Mouse (Mus musculus) gastrocnemius, postnatal 14 days (tissue): Measurements from ENCODE around the gene Vmn2r103. TPM values are rescaled to one million over a fixed set of nuclear protein-coding genes. Genes with fewer than 3 reads are reported as not detected.

Experiments used
- DNase-seq: peaks from one replicate; pipeline ENCODE4 v3.0.0; 2021; ENCODE audit warnings: mixed read lengths
- intact Hi-C: fragments of 180-260 bp; cut with DNase I; formaldehyde crosslinking; loops from one replicate; pipeline ENCODE4 v1.15.1; 2025; ENCODE audit warnings: low total_unique reads
- long read RNA-seq, 2 experiments: library from polyadenylated mRNA; stranded (forward); transcript quantifications; one replicate each; pipeline ENCODE4 v2.0.0; 2021
- total RNA-seq, 2 experiments: library from RNA; stranded (reverse); gene quantifications; 2 replicates each; pipeline ENCODE4 v1.2.3; 2021

Vmn2r103 gene
- not detected for total RNA-seq
- long read RNA-seq, experiment 1 = 0 reads
- long read RNA-seq, experiment 2 = 0 reads

GRCm38 (mm10) chr17:19773063-19773462 lies at the start of gene Vmn2r103:
Gene Vmn2r103 (plus strand): TSS chr17:19773363.
- no peak for DNase-seq
- intact Hi-C loops = no loop called here

GRCm38 (mm10) chr17:19778994-19779393 lies 5.8 kb downstream of the Vmn2r103 start:
- intact Hi-C loops = no loop called here
- no peak for DNase-seq

DNA sequence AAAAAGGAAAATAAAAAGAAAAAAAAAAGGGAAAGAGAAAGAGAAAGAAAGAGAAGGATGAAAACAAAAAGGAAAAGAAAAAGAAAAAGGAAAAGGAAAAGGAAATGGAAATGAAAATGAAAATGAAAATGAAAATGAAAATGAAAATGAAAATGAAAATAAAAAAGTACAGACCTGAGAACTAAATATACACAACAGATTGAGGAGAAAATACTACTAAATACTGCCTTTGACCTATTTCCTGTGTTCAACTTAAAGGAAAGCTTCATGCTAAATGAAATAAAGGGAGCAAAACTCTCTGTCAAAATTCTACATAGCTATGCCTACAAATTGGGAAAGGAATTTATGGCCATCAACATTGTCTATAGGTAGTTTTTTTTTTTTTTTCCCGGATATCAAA lies 16.1 kb downstream of the Vmn2r103 start:
- DNase-seq = no peak
- intact Hi-C loops = no loop called here

Other genes with a start within 250 kb of the Vmn2r103 start
- not detected for gene Vmn2r101, start 196.1 kb upstream of the Vmn2r103 start, total RNA-seq
- gene Vmn2r102, start 113.0 kb upstream of the Vmn2r103 start, total RNA-seq = not detected